Mouse (Mus musculus) layer of hippocampus, adult 18-20 months (tissue): ENCODE data around the gene Ints11. TPM values are rescaled to one million over a fixed set of nuclear protein-coding genes. Genes with fewer than 3 reads are reported as not detected.

ENCODE experiments used
- DNase-seq, 2 experiments: peaks; one replicate each; pipeline ENCODE4 v3.0.0; 2022; ENCODE audit warnings: low spot score in 2 of 2
- total RNA-seq, 2 experiments: library from RNA; stranded (reverse); gene quantifications; 2 replicates each; pipeline ENCODE4 v1.2.3; 2021

The Ints11 gene
- total RNA-seq, 2 experiments from 2014 or later, result 29.0 to 33.8 TPM

DNA sequence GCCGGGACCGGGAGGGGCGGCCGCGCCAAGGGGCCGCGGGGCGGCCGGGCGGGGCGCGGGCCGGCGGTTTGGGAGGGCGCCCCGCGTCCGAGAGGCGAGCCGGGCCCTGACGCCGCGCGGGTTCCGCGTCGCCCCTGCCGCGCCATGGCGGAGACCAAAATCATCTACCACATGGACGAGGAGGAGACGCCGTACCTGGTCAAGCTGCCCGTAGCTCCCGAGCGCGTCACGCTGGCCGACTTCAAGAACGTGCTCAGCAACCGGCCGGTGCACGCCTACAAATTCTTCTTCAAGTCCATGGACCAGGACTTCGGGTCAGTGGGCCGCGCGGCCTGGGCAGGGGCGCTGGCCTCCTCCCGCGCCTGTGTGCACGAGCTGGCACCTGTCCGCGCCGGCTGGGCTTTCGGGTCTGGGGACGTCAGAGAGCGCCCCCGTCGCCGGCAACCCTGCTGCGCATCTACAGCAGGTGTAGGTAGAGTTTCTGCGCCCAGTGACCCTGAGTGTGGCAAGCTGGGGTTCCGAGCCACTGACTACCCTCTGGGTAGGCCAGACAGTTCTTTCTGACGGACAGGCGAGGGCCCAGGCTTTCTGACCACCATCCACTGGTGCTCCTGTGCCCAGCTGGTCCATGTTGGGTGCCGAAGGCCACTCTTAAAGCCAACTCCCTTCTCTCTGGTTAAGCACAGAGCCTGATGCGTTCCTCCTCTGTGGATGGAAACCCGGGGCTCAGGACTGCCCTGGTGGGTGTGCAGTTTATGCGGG is 21.6 kb upstream of the Ints11 start:
- no peak for DNase-seq

- no peak for DNase-seq
Observed at GRCm38 (mm10) chr4:155848434-155849095, 20.8 kb upstream of the Ints11 start.

DNA sequence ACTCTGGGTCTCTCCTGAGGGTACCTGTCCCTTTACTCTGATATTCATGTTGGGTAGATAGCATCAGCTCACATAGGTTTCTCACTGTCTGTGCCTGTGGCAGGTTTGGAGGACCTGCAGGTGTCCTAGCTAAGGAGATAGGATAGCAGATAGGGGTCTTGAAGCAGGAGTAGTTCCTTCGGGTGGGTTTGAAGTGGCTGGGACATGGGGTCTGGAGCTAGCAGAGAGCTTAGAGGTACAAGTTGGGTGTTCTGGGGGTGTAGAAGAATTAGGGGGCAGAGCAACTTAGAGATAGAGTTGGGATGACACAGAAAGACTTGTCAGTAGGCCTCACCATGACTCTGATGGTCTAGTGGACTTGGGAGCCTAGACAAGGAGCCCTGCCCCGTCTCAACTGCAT is 20.0 kb upstream of the Ints11 start:
- DNase-seq, result no peak

DNA sequence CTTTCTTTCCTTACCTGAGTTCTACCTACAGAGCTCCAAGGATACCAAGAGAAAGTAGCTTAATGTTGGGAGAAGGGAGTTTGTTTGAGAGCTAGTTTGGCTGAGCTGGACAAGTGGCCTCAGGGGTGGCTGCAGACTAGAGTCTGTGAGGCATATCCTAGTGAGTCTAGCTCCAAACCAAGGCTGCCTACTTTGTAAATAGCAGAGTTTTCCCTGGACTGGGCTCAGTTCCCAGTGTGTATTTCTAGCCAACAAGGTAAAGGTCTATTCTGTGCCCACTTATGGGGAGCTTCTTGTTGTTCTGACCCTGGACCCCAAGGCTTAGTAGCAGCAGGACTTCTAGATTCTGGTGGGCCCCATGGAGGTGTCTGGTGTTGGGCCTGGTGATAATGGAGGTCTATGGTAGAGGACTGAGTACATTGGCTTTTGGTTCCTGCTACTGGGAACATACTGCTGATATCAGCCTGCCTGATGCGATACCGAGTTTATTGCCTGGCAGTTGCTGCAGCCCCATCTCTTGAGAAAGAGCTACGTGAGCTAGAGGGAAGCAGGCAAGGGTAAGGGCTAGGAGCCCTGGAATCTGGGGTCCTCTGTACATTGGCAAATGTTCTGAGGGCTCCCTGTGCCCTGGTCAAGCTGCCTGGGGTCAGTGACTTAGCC is 19.4 kb upstream of the Ints11 start:
- DNase-seq, result no peak

- no peak for DNase-seq
Observed at GRCm38 (mm10) chr4:155851368-155851767, 18.0 kb upstream of the Ints11 start.

DNA sequence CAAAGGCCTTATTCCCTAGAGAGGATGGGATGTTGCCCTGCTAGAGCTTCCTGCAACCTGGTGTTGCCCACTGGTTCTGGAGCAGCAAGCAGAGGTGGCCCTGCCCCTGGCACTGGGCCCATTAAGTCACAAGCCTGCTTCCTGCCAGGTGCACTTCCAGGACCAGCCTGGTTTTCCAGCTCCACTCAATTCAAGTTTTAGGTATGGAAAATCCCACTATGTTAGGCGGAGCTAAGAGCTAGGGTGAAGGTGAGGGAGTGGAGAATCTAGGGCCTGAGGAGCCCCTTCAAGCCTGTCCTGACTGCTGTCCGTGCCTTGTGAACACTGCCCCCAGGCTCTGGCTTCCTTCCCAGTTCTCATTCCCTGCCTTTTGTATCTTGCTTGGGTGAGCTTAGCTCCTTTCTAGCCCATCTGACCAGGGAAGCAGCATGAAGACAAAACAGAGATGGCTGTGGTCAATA is 17.4 kb upstream of the Ints11 start:
- DNase-seq, result no peak

DNA sequence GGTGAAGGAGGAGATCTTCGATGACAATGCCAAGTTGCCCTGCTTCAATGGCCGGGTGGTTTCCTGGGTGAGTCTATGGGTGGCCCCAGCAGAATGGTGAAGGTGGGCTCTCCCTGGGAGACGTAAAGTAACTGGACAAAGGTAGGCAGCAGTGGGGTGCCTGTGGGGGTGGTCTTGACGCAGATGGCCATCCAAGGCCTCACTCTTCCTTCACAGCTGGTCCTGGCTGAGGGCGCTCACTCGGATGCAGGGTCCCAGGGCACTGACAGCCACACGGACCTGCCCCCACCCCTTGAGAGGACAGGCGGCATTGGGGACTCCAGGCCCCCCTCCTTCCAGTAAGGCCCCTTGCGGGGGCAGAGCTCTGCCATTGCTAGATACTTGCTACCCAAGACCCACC is 15.9 kb upstream of the Ints11 start:
- no peak for DNase-seq

DNA sequence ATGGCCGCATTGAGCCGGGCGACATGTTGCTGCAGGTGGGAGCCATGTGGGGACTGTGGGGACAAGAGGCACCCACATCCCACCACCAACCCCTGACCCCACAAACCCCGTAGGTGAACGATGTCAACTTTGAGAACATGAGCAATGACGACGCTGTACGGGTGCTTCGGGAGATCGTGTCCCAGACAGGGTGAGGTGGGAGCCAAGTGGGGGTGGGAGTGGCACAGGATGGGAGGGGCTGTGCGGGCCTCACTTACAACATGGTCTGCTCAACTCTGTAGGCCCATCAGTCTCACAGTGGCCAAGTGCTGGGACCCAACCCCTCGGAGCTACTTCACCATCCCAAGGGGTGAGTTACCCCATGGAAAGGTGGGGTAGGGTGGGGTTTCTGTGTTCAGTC is 14.4 kb upstream of the Ints11 start:
- DNase-seq, result no peak

DNA sequence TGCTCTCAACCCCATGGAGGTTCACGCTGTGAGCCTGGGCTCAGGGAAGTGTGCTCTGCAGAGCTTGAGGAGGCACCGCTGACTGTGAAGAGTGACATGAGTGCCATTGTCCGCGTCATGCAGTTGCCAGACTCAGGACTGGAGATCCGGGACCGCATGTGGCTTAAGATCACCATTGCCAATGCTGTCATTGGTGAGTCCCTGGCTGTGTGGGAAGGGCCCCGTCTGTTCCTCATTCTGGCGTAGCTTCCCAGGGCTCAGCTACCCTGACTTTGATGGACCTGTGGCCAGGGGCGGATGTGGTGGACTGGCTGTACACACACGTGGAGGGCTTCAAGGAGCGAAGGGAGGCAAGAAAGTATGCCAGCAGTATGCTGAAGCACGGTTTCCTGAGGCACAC is 13.3 kb upstream of the Ints11 start:
- no peak for DNase-seq

- no peak for DNase-seq
Observed at GRCm38 (mm10) chr4:155856881-155857280, 12.5 kb upstream of the Ints11 start.

DNA sequence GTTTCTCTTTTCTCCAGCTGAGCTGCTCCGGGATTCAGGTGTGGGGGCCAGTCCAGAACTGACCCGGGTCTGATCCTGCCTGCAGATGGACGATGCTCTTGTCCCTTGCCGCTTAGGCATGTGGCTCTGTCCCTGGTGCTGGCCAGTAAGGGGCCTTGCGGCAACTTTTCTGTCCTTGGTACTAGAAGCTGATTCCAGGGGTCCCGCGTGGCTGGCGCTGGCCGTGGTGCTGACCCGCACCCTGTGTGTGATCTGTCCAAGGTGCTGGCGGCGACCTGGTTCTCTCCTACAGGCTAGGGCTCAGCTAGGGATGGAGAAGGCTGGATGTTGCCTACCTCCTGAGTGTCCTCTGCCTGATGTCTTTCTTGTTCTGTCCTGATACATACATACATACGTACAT is 10.0 kb upstream of the Ints11 start:
- no peak for DNase-seq

DNA sequence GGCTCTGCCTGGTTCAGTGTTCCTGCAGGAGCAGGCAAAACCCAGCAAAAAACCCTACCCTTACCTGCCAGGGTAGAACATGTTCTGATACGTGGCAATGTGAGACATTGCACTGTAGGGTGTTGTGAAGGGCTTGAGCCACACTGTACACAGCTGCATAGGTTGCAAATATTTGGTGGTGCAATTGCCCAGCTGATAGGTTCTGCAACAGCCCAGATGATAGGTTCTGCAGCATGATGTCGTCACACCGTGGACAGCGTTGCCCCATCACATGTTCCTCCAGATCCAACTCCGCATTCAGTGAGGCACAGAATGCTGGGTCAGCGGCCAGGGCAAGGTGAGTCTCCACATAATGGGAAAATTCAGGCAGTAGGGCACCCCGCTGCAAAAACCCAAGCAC is 7.6 kb upstream of the Ints11 start:
- no peak for DNase-seq

- DNase-seq, result no peak
Observed at GRCm38 (mm10) chr4:155863001-155863400, 6.3 kb upstream of the Ints11 start, which contains the start of gene Tas1r3. Gene Tas1r3 (minus strand): TSS chr4:155863362.

DNA sequence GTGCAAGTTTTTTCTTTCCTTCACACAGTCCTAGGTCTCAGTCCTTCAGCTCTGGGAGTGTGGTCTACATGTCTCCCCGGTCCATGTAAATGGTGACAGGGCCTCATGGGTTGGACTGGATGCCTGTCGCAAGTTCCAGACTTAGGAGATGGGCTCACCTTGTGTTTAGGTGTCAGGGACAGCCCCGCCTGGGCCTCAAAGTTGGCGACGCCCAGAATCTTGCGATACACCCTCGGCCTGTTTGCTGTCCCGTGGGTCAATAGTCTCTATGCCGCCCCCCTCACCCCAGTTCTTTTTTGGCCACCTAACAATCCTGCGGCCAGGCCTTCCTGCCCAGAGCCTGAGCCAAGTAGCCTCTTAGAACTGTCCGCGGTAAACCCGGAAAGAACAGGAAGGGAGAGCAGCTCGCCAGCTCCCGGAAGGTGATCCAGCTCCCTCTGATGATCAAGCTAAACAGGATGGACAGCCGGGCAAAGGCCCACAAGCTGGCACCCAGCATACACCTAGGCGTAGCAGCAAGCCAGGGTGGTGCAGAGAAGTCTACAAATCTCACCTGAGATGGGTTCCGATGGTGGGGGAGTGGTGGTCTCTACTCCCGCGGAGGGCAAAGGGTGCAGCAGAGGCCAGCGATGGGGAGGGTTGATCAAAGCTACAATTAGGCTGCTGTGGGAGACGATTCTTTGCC is 590 bp upstream of the Ints11 start:
- DNase-seq, result no peak

DNA sequence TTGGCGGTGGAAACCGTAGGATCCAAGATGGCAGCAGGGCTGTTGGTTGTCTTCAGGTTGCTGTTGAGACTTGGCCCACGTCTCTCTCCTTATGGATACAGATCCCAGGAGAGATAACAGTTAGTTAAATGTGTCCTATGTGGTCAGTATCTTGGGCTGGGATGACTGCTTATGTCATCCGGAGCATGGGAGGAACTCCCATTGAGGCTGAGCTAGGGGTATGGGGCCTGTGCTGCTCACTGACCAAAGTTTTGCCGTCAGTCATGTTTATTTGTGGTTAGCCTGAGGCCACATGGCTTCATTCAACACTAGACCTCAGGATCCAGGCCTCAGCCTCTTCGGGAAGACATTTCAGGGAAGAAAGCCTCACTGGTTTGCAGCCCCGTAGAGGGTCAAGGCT is 2.1 kb downstream of the Ints11 start:
- DNase-seq, result no peak

- no peak for DNase-seq
Observed at GRCm38 (mm10) chr4:155883587-155883986, 14.2 kb downstream of the Ints11 start.

DNA sequence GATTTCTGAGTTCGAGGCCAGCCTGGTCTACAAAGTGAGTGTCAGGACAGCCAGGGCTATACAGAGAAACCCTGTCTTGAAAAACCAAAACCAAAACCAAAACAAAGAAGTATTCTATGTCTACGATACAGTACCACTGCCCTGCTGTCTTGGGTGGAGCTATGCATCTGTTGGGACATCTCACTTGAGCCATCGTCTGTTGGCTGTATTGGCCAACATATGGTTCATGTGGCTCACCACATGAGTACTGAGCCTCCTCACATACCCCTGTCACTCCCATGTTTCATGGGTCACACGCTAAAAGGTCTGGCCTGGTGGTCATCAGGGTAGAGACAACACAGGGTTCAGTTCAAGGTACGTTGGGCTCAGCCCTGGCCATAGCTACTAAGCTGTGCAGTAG is 17.0 kb downstream of the Ints11 start:
- DNase-seq, result no peak

GRCm38 (mm10) chr4:155887674-155888073 is 18.3 kb downstream of the Ints11 start:
- no peak for DNase-seq

- no peak for DNase-seq
Observed at GRCm38 (mm10) chr4:155888181-155888580, 18.8 kb downstream of the Ints11 start.

- no peak for DNase-seq
Observed at GRCm38 (mm10) chr4:155889316-155889715, 20.0 kb downstream of the Ints11 start.

DNA sequence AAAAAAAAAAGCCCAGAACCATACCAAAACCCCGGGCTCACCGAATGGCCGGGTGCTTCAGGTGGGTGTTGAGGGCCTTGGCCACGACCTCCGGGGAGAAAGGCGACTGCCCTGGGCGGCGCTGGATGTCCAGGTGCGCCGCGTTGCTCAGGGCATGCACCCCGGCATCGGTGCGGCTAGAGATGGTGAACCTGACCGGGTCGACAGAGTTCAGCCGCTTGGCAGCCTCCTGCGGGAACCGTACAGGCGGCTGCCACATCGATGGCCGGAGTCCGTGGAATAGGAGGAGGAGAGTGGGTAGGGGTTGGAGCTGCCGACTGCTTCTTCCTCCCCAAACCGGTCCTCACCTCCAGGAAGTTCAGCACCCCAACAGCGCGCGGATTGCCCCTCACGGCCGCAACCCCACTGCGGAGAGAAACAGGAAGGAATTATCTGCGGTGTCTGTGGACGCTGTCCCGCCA is 21.7 kb downstream of the Ints11 start:
- no peak for DNase-seq
